Mouse (Mus musculus): ENCODE data around the gene Sult3a1. TPM values are rescaled to one million over a fixed set of nuclear protein-coding genes. Genes with fewer than 3 reads are reported as not detected.
"Not testable (repeated sequence)": the region's sequence is repeated elsewhere in the genome, so short reads cannot be mapped to it uniquely, and the experiment has no call there.

Sult3a1 gene
- not detected for total RNA-seq (2021)

DNA sequence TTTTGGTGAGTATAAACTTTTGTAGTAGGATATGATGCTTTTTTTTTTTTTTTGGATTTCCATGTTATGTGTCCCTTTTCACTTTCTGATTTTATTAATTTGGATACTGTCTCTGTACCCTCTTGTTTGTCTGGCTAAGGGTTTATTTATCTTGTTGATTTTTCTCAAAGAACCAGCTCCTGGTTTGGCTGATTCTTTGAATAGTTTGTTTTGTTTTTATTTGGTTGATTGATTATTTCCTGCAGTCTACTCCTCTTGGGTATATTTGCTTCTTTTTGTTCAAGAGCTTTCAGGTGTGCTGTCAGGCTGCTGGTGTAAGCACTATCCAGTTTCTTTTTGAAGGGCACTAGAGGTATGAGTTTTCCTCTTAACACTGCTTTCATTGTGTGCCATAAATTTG, at the start of gene Sult3a1:
Gene Sult3a1 (plus strand): TSS at position 301 of the 400 bp plus-strand sequence.
- no peak for DNase-seq (ENCODE audit: low spot score)
- intact Hi-C loops (cut with DNase I) = no loop called here

DNA sequence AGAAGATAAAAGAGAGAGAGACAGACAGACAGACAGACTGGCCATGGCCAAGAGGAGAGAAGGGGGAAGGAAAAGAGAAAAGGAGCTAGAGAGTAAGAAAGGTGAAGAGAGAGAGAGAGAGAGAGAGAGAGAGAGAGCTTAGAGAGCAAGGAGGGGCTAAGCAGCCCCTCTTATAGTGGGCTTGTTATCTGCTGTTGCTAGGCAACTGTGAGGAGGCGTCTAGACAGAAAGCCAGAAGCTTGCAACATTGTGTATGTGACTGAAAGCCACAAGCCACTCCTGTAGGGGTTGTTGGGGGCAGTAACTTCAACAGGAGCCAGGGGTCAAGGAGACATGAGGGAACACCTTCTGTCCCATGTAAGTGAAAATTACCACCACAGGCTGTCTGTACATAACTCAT, 45.7 kb upstream of the Sult3a1 start:
- intact Hi-C loops (cut with DNase I) = no loop called here
- no peak for DNase-seq (ENCODE audit: low spot score)

DNA sequence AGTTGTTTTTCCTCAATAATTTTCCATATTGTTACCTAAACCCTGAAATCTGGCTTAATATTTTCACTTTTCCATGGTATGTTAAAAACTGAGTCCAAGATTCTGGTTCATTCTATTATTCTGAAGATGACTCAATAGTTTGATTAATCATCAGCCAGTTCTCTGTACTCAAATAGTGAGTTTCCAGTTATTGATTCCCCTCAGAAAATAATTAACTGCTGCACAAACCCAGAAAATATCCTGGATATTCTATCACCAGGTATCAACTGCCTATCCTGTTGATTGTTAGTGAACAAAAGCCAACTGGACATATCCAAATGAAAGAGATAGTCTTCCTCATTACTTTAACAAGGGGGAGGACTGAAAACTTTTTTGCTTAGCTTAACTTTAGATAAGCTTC, 43.3 kb upstream of the Sult3a1 start:
- intact Hi-C loops (cut with DNase I) = no loop called here
- no peak for DNase-seq (ENCODE audit: low spot score)

DNA sequence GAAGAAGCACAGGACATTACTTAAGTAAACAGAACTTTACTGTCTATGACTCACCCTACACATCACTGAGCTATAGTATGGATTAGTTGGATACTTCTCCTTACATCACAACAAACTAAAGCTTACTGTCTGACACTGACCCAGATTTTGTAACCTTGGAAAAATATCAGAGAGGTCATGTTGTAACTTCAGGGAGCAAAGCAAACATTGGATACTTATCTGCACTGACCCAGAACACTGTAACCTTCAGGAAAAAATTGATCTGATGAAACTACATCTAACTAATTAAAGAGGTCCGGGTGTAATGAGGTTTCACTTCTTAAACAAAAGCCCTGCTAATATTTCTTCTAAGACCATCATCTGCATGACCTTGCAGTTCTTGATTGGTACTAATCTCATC, 40.6 kb upstream of the Sult3a1 start:
- intact Hi-C loops (cut with DNase I) = no loop called here
- DNase-seq (ENCODE audit: low spot score) = no peak

DNA sequence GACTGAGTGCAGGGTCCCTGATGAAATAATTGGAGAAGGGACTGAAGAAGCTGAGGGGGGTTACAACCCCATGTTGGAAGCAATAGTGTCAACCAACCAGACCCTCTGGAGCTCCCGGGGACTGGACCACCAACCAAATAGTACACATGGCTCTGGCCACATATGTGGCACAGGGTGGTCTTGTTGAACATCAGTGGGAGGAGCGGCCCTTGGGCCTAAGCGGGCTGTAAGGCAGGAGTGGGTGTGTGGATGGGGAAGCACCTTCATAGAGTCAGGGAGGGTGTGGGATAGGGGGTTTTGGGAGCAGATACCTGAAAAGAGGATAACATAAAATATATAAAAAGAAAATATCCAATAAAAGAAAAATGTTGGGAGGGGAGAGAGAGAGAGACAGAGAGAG, 36.6 kb upstream of the Sult3a1 start:
- intact Hi-C loops (cut with DNase I) = no loop called here
- DNase-seq (ENCODE audit: low spot score) = no peak

DNA sequence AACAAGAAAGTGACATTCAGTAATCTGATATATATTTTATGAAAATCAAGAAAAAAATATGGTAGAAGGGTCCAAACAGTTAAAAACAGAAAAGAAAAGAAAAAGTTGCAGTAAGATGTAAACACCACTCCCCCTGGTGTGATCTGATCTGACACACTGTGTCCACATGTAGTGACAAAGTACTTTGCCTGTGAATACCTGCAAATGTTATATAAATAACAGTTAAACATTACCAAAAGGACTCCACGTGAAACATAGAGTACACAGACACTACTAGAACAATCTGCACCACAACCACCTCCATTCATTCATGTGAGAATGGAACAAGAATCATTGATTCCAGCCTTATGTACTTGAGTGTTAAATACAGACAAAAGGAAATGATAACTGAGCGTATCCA, 8.5 kb downstream of the Sult3a1 start:
- intact Hi-C loops (cut with DNase I) = no loop called here
- no peak for DNase-seq (ENCODE audit: low spot score)

DNA sequence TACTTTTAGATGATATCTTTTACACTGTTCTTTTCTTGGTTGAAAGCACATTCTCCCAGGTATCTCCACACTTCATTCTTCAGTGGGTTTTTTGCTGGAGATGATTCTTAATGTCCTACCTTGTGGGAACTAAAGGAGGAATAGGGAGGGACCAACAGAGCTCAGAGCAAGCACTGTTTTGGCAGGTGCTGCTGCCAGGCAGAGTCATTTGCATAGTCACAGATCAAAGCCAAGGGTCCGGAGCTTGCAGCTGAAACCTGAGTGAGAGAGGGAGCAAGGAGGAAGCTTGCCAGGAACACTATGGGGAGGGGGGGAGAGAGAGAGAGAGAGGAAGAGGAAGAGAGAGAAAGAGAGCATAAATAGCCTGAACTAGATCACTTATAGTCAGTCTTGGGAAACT, 12.9 kb downstream of the Sult3a1 start:
- intact Hi-C loops (cut with DNase I) = no loop called here
- no peak for DNase-seq (ENCODE audit: low spot score)

DNA sequence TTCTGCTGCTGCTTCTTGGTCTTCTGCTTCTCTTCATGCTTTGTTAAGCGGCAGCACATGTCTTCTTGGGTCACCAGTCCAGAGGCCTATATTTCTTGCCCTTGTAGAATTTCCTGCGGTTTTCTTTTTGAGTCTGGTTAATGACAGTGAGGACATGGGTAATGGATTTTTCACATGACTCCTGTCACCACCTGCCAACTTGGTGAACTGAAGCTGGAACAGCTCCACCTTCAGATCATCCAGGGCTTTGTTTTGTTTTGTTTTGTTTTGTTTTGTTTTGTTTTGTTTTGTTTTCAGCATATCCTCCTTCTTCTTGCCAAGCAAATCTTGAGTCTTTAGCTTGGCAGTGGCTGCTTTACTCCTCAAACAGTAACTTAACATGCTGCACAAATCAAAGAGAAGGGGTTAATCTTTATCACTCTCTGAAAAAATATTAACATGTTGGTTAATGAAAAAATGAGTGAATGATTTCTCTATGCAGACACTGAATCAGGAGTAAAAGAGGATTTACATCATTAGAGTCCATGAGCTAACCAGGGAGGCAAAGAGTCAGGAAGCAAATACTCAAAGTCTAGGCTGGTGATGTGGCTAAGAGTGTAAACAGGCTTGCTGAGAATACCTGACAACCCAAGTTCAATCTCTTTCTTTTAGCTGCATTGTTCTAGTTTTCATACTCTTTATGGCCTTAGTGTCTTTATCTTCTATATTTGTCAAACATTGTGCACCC, 15.3 kb downstream of the Sult3a1 start:
- no peak for DNase-seq (ENCODE audit: low spot score)
- intact Hi-C loops (cut with DNase I) = no loop called here

DNA sequence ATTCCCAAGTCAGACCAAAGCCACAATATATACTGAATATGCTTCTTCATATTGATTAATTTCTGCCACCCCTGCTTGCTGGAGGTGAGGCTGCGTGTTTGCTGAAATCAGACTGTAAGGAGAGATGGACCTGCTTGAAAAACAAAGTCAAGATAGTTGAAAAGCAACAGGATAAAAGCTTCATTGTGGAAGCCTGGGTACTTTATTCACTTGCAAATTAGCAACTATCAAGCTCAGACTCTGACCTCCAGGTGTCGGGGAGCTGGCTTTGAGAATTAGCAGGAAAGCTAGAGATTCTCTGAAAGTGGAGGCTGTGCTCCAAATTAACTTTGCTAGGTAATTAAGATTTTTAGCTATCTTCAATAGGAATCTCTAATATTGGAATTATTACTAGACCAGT, 24.9 kb downstream of the Sult3a1 start:
- intact Hi-C loops (cut with DNase I); DNase-seq (ENCODE audit: low spot score): not testable (repeated sequence)

DNA sequence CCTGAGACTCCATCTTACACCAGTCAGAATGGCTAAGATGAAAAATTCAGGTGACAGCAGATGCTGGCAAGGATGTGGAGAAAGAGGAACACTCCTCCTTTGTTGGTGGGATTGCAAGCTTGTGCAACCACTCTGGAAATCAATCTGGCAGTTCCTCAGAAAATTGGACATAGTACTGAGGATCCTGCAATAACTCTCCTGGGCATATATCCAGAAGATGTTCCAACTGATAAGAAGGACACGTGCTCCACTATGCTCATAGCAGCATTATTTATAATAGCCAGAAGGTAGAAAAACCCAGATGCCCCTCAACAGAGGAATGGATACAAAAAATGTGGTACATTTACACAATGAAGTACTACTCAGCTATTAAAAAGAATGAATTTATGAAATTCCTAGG, 44.0 kb downstream of the Sult3a1 start:
- DNase-seq (ENCODE audit: low spot score); intact Hi-C loops (cut with DNase I): not testable (repeated sequence)

DNA sequence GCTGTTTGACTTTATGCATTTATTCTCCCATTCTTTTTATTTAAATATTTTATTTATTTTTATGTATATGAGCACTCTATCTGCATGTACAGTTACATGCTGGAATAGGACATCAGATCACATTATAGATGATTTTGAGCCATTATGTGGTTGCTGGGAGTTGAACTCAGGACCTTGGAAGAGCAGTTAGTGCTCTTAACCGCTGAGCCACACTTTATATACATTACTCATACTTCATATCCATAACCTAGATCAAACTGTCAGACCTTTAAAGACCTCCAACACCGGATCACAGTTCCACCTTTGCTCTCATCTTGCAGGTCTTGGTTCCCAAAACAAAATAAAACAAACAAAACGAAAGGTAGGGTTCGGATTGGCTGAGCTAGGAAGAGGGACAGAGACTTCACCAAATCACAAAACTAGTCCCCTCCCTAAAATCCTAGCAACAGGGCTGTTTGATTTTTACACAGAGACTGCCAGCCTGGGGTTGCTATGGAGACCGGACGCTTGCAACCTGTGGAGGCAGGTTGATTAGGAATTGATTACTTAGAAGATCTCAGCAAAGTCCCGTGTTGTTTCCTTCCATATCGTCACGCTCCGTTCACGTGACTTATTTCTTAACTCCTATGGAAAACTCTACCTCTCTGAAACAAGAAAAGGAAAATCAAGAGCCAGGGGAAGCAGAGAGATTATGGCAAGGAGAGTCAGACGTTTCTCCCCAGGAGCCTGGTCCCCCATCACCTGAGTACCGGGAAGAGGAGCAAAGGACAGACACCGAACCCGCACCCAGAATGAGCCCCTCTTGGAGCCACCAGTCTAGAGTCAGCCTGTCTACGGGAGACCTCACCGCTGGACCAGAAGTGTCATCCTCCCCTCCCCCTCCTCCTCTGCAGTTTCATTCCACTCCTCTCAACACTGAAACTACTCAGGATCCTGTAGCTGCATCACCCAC, 47.3 kb downstream of the Sult3a1 start, which contains the start of gene Rsph4a:
Gene Rsph4a (plus strand): TSS at position 582 of the 952 bp plus-strand sequence.
- no peak for DNase-seq (ENCODE audit: low spot score)
- intact Hi-C loops (cut with DNase I) = no loop called here

DNA sequence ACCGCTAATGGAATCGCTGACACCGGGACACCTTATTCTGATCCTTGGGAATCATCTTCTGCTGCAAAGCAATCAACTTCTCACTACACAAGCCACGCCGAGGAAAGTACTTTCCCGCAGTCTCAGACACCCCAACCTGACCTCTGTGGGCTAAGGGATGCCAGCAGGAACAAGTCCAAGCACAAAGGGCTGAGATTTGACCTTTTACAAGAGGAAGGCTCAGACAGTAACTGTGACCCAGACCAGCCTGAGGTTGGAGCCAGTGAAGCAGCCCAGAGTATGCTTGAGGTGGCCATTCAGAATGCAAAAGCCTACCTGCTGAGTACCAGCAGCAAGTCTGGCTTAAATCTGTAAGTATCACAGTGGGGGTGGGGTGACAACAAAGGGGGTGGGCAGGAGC, 48.0 kb downstream of the Sult3a1 start:
- no peak for DNase-seq (ENCODE audit: low spot score)
- intact Hi-C loops (cut with DNase I) = no loop called here

Other genes starting within 250 kb of the Sult3a1 start
- gene Clvs2, start 233.0 kb upstream of the Sult3a1 start, total RNA-seq (2021) = not detected
- not detected for gene Sult3a2, start 71.0 kb upstream of the Sult3a1 start, total RNA-seq (2021)
- gene Rsph4a, start 47.4 kb downstream of the Sult3a1 start, total RNA-seq (2021) = not detected
- 1 to 10 TPM; 5.5 to 7.6 TPM for gene Zup1, start 93.5 kb downstream of the Sult3a1 start, total RNA-seq (2021)
- gene Rwdd1, start 161.9 kb downstream of the Sult3a1 start, total RNA-seq (2021) = 100 to 1,000 TPM; 125 to 128 TPM
- gene Trappc3l, start 179.9 kb downstream of the Sult3a1 start, total RNA-seq (2021) = not detected
- gene Calhm4, start 186.6 kb downstream of the Sult3a1 start, total RNA-seq (2021) = not detected
- gene Calhm5, start 238.8 kb downstream of the Sult3a1 start, total RNA-seq (2021) = 1 to 10 TPM in 1 of 2 experiments, under 1 TPM in 1; 0.88 to 1.1 TPM